In the genomic region with DNA sequence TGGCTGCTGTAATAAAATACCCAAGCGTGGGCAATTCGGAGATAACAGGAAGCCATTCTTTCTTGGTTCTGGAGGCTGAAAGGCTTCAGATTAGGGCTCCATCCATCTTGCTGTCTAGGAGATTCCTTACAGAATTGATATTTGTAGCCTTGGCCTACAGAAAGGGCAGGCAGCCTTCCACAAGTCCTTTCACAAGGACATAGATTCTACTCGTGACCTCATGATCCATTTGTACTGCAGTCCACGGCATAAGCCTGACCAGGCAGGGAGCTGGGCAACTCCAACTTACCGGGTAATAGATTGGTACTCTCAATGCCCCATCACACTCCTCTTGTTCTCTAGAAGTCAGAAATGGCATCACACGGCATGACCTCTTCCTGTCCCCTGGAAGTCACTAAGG, we compare ENCODE assay signal across 25 mouse cellular contexts.
"Had no signal": no experiment of that assay in that cellular context is flagged by ENCODE, and none has a peak within 500 bp of the region (broad histone marks: within the 10 kb centered on the region; RNA-seq: fewer than 3 reads in every experiment).

No protein-coding gene starts in this region.

- H3K27me3 ChIP-seq: hindbrain, embryonic 12.5 days; hindbrain, embryonic 15.5 days; kidney, embryonic 15.5 days; limb, embryonic 13.5 days; limb, embryonic 15.5 days had no signal

- H3K27ac ChIP-seq: heart, embryonic 10.5 days; hindbrain, embryonic 12.5 days; hindbrain, embryonic 15.5 days; hindbrain, postnatal 0 days; kidney, embryonic 15.5 days; kidney, postnatal 0 days; limb, embryonic 13.5 days; limb, embryonic 15.5 days; liver, embryonic 12.5 days; liver, embryonic 14.5 days had no signal

- H3K36me3 ChIP-seq: heart, embryonic 10.5 days; heart, embryonic 12.5 days; hindbrain, embryonic 12.5 days; hindbrain, embryonic 15.5 days; kidney, embryonic 15.5 days; limb, embryonic 13.5 days; limb, embryonic 15.5 days; liver, embryonic 12.5 days had no signal

- ATAC-seq: hindbrain, postnatal 0 days; intestine, embryonic 16.5 days; liver, embryonic 12.5 days had no signal

- H3K4me1 ChIP-seq: heart, embryonic 12.5 days; hindbrain, embryonic 12.5 days; hindbrain, embryonic 15.5 days; limb, embryonic 15.5 days; liver, embryonic 12.5 days had no signal

- H3K9me3 ChIP-seq: heart, embryonic 10.5 days; hindbrain, embryonic 15.5 days; kidney, embryonic 15.5 days; limb, embryonic 13.5 days; limb, embryonic 15.5 days; liver, embryonic 12.5 days had no signal

- H3K4me2 ChIP-seq: heart, embryonic 12.5 days; hindbrain, embryonic 12.5 days; hindbrain, embryonic 15.5 days; kidney, embryonic 15.5 days; limb, embryonic 13.5 days; limb, embryonic 15.5 days; liver, embryonic 12.5 days had no signal

- DNase-seq: gastrocnemius, postnatal 14 days; gastrocnemius, postnatal 36 days; heart, adult 18-20 months; heart, postnatal 10 days; heart, postnatal 36 days; kidney, adult 11 months; kidney, adult 2 months; kidney, adult 9 months; kidney, postnatal 14 days; kidney, postnatal 36 days; layer of hippocampus, adult 9-11 months; layer of hippocampus, postnatal 36 days; left cerebral cortex, postnatal 4 days had no signal

- H3K9ac ChIP-seq: heart, embryonic 12.5 days; hindbrain, embryonic 12.5 days; hindbrain, embryonic 15.5 days; kidney, embryonic 15.5 days; limb, embryonic 13.5 days; limb, embryonic 15.5 days; liver, embryonic 12.5 days; liver, embryonic 14.5 days had no signal

- H3K4me3 ChIP-seq: heart, embryonic 10.5 days; heart, embryonic 12.5 days; hindbrain, embryonic 12.5 days; hindbrain, embryonic 15.5 days; kidney, embryonic 15.5 days; limb, embryonic 13.5 days; limb, embryonic 15.5 days; liver, embryonic 12.5 days had no signal
